Mouse (Mus musculus): ENCODE data around the gene Atp23.

GRCm38 (mm10) chr10:126940949-126941348, 39.8 kb upstream of the Atp23 start:
- TF ChIP-seq TAL1 (IDR thresholded peaks at IDR 0.05; ENCODE audit: low read length): no peak
- TF ChIP-seq GATA1 (IDR thresholded peaks at IDR 0.05; ENCODE audit: low read length): no peak
